Mouse (Mus musculus): ENCODE results near the gene S100a6. TPM values are rescaled to one million over a fixed set of nuclear protein-coding genes. Genes with fewer than 3 reads are reported as not detected.

S100a6 gene
- polyA plus RNA-seq, 1 experiment = not detected

DNA sequence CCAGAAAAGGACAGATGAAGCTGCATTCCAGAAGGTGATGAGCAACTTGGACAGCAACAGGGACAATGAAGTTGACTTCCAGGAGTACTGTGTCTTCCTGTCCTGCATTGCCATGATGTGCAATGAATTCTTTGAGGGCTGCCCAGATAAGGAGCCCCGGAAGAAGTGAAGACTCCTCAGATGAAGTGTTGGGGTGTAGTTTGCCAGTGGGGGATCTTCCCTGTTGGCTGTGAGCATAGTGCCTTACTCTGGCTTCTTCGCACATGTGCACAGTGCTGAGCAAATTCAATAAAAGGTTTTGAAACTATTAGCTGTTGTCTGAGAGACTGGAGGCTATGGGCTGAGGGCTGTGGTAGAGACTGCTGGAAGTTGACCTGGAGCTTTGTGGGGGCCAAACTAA, 6.9 kb upstream of the S100a6 start:
- no peak for TF ChIP-seq GATA1 (IDR thresholded peaks at IDR 0.05; ENCODE audit: low read length)
- no peak for TF ChIP-seq TAL1 (IDR thresholded peaks at IDR 0.05; ENCODE audit: low read length)
- Histone ChIP-seq H3K36me3 (ENCODE audit: control insufficient read depth) (no peaks in the 10 kb centered on the region), H3K4me3 (replicated peaks) (no peak overlapping the region), H3K9me3 (ENCODE audit: control insufficient read depth, low read length) (no peaks in the 10 kb centered on the region), H3K27me3 (ENCODE audit: control insufficient read depth) (no peaks in the 10 kb centered on the region), H3K4me1 (ENCODE audit: control insufficient read depth) (no peaks in the 10 kb centered on the region)

DNA sequence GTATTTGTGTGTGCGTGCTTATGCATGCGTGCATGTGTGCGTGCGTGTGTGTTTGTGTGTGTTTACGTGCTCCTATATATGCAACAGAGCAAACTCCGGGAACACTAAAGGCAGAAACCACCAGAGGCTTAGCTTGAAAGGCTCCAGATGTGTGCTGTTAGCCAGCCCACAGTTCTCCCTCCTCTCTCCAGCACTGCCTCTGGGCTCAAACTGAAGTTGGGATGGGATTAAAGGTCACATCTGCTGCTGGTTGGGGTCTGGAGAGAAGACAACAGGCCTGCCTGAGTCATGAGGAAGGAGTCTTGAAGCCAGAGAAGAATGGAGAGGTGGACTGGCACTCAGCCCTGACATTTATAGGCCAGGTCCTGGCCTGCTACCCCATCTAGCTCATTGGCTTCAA, 6.5 kb upstream of the S100a6 start:
- H3K4me3 ChIP-seq (replicated peaks) = no peak overlapping the region
- no peaks in the 10 kb centered on the region for H3K36me3 ChIP-seq (ENCODE audit: control insufficient read depth)
- no peaks in the 10 kb centered on the region for H3K9me3 ChIP-seq (ENCODE audit: control insufficient read depth, low read length)
- no peak for TF ChIP-seq TAL1 (IDR thresholded peaks at IDR 0.05; ENCODE audit: low read length)
- TF ChIP-seq GATA1 (IDR thresholded peaks at IDR 0.05; ENCODE audit: low read length) = no peak
- H3K4me1 ChIP-seq (ENCODE audit: control insufficient read depth) = no peaks in the 10 kb centered on the region
- H3K27me3 ChIP-seq (ENCODE audit: control insufficient read depth) = no peaks in the 10 kb centered on the region

DNA sequence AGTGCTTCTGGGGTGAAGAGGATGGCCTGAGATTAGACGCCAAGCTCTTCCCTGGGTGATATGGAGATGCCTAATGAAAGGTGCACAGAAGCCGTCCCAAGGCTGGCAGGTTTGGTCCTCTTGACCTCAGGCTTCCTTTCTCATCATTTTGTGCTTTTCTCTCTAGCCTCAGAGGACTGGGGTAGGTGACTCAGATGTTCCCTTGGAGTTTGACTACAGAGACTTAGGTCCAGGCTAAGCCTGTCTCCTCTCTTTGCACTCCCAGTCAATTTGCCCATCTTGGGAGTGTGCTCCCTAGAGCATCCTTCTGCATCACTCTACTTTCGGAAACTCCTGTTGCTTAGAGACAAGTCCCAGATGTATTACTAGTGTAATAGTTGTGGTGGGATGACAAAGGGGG, 5.3 kb upstream of the S100a6 start:
- H3K27me3 ChIP-seq (ENCODE audit: control insufficient read depth) = no peaks in the 10 kb centered on the region
- no peak overlapping the region for H3K4me3 ChIP-seq (replicated peaks)
- no peaks in the 10 kb centered on the region for H3K4me1 ChIP-seq (ENCODE audit: control insufficient read depth)
- no peaks in the 10 kb centered on the region for H3K9me3 ChIP-seq (ENCODE audit: control insufficient read depth, low read length)
- H3K36me3 ChIP-seq (ENCODE audit: control insufficient read depth) = no peaks in the 10 kb centered on the region
- TF ChIP-seq TAL1 (IDR thresholded peaks at IDR 0.05; ENCODE audit: low read length) (no peak), GATA1 (IDR thresholded peaks at IDR 0.05; ENCODE audit: low read length) (no peak)

GRCm38 (mm10) chr3:90608223-90608622, 4.5 kb upstream of the S100a6 start, which contains the start of gene S100a5:
Gene S100a5 (plus strand): TSS chr3:90608523.
- Histone ChIP-seq H3K4me1 (ENCODE audit: control insufficient read depth) (peaks cover 6% of the 10 kb centered on the region), H3K4me3 (replicated peaks) (no peak within 1 kb of the TSS), H3K36me3 (ENCODE audit: control insufficient read depth) (no peaks in the 10 kb centered on the region), H3K9me3 (ENCODE audit: control insufficient read depth, low read length) (no peaks in the 10 kb centered on the region), H3K27me3 (ENCODE audit: control insufficient read depth) (peaks cover 5% of the 10 kb centered on the region)
- no peak for TF ChIP-seq GATA1 (IDR thresholded peaks at IDR 0.05; ENCODE audit: low read length)
- no peak for TF ChIP-seq TAL1 (IDR thresholded peaks at IDR 0.05; ENCODE audit: low read length)

DNA sequence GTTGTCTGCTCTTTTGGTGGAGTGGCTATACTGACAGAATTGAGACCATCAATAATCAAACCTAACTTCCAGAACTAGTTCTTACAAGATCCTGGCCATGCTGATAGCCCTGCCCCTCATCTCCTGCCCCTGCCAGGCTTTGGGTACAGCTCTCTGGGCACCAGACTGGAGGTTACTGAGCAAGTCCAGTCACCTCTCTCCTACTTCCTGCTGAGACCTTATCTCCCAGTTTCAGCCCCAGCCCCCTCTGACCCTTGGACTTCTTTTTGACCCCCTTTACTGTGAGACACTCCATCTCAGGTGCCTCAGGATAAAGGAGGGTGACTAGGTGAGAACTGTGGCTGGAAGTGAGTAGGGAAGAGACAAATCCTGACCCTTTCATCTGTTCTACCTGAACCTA, 3.6 kb upstream of the S100a6 start:
- TF ChIP-seq TAL1 (IDR thresholded peaks at IDR 0.05; ENCODE audit: low read length) (no peak), GATA1 (IDR thresholded peaks at IDR 0.05; ENCODE audit: low read length) (no peak)
- H3K36me3 ChIP-seq (ENCODE audit: control insufficient read depth) = no peaks in the 10 kb centered on the region
- peaks cover 7% of the 10 kb centered on the region for H3K4me1 ChIP-seq (ENCODE audit: control insufficient read depth)
- no peaks in the 10 kb centered on the region for H3K9me3 ChIP-seq (ENCODE audit: control insufficient read depth, low read length)
- no peak overlapping the region for H3K4me3 ChIP-seq (replicated peaks)
- peaks cover 8% of the 10 kb centered on the region for H3K27me3 ChIP-seq (ENCODE audit: control insufficient read depth)

DNA sequence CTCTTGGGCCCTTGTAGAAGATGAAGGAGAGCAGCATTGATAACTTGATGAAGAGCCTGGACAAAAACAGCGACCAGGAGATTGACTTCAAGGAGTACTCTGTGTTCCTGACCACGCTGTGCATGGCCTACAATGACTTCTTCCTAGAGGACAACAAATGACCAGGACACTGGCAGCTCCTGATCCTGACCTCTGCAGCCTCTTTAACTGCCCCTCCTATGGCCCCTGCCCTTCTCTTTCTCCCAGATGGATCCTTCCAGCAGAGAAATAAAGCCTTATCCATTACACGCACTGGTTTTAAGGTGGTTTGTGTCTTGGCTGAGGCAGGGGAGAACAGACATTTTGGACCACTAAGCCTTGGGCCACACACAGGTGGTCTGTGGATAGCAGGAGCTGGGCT, 1.2 kb upstream of the S100a6 start:
- Histone ChIP-seq H3K9me3 (ENCODE audit: control insufficient read depth, low read length) (no peaks in the 10 kb centered on the region), H3K4me3 (replicated peaks) (no peak overlapping the region), H3K27me3 (ENCODE audit: control insufficient read depth) (peaks cover 8% of the 10 kb centered on the region), H3K36me3 (ENCODE audit: control insufficient read depth) (no peaks in the 10 kb centered on the region), H3K4me1 (ENCODE audit: control insufficient read depth) (peaks cover 7% of the 10 kb centered on the region)
- TF ChIP-seq GATA1 (IDR thresholded peaks at IDR 0.05; ENCODE audit: low read length) (no peak), TAL1 (IDR thresholded peaks at IDR 0.05; ENCODE audit: low read length) (no peak)

DNA sequence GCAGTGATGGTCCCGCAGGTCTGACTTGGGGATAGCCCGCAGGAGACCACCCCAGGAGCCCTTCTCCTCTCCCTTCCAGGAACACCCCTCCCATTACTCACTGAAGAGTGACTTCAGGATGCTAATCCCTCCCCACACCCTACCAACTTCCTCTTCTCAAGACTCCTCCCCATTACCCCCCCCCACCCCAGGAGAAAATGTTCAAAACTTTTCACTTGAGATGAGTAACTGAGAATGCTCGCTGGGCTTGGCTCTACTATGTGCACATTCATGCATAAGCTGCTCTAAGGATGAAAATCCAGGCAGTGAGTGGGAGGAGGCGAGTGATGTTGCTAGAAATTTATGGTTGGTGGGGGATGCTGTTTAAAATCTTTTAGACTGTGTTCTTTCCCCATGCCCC, 621 bp upstream of the S100a6 start:
- no peaks in the 10 kb centered on the region for H3K9me3 ChIP-seq (ENCODE audit: control insufficient read depth, low read length)
- TF ChIP-seq TAL1 (IDR thresholded peaks at IDR 0.05; ENCODE audit: low read length) (no peak), GATA1 (IDR thresholded peaks at IDR 0.05; ENCODE audit: low read length) (no peak)
- H3K4me3 ChIP-seq (replicated peaks) = no peak overlapping the region
- peaks cover 7% of the 10 kb centered on the region for H3K4me1 ChIP-seq (ENCODE audit: control insufficient read depth)
- H3K36me3 ChIP-seq (ENCODE audit: control insufficient read depth) = no peaks in the 10 kb centered on the region
- H3K27me3 ChIP-seq (ENCODE audit: control insufficient read depth) = peaks cover 8% of the 10 kb centered on the region

- H3K27me3 ChIP-seq (ENCODE audit: control insufficient read depth) = peaks cover 8% of the 10 kb centered on the region
- no peak overlapping the region for H3K4me3 ChIP-seq (replicated peaks)
- TF ChIP-seq TAL1 (IDR thresholded peaks at IDR 0.05; ENCODE audit: low read length) (no peak), GATA1 (IDR thresholded peaks at IDR 0.05; ENCODE audit: low read length) (no peak)
- no peaks in the 10 kb centered on the region for H3K36me3 ChIP-seq (ENCODE audit: control insufficient read depth)
- peaks cover 7% of the 10 kb centered on the region for H3K4me1 ChIP-seq (ENCODE audit: control insufficient read depth)
- H3K9me3 ChIP-seq (ENCODE audit: control insufficient read depth, low read length) = no peaks in the 10 kb centered on the region
These were observed 922 bp downstream of the S100a6 start for GRCm38 (mm10) chr3:90613461-90614147.

GRCm38 (mm10) chr3:90614148-90614530, 1.5 kb downstream of the S100a6 start:
- H3K36me3 ChIP-seq (ENCODE audit: control insufficient read depth) = no peaks in the 10 kb centered on the region
- H3K9me3 ChIP-seq (ENCODE audit: control insufficient read depth, low read length) = no peaks in the 10 kb centered on the region
- H3K4me1 ChIP-seq (ENCODE audit: control insufficient read depth) = peaks cover 7% of the 10 kb centered on the region
- H3K4me3 ChIP-seq (replicated peaks) = no peak overlapping the region
- peaks cover 8% of the 10 kb centered on the region for H3K27me3 ChIP-seq (ENCODE audit: control insufficient read depth)
- TF ChIP-seq GATA1 (IDR thresholded peaks at IDR 0.05; ENCODE audit: low read length) (no peak), TAL1 (IDR thresholded peaks at IDR 0.05; ENCODE audit: low read length) (no peak)

Data from erythroblast, embryonic 14.5 days (primary cell).